8 mouse cellular contexts compared by ENCODE assay signal in the genomic region with DNA sequence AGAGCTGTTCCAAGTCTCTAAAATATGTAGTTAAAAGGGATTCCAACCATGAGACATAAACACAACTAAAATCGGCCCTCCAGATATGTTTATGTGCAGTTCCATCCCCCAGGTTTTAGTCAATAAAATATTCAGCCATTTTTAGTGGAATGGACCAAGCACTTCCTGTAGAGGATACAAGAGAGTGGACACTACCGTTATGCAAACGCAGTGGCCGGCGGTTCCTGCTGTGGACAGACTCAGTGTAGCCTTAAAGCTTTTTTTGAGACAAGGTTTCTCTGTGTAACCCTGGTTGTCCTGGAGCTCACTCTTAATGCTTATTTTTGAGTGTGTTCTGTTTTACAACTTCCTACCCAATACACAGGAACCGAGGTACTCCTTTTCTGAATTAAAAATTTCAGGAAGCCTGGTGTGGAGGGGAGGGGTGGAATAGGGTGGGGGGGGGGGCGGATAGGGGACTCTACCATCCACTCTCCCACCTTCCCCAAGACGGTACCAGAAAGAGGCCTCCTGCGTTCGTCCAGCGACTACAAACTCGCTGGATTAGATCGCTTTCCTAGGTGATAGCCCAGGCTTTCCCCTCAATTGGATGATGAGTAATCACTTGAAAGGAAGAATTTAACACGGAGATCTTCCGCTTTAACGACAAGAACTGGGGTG. TPM values are rescaled to one million over a fixed set of nuclear protein-coding genes. Genes with fewer than 3 reads are reported as not detected.
DNase-seq lines count a peak whose midpoint lies in the region; ATAC-seq and TF ChIP-seq lines count a peak whose summit lies in the region.

No protein-coding gene starts in this region.

- TF ChIP-seq POLR2A in bone marrow macrophage, adult 2 months (IDR thresholded peaks at IDR 0.05; ENCODE audit: borderline replicate concordance, low read depth, low read length) = no peak

- no peaks in the 10 kb centered on the region for H3K27me3 ChIP-seq in heart, embryonic 16.5 days (ENCODE audit: control insufficient read depth, insufficient read depth, low read length)
- H3K27me3 ChIP-seq in hindbrain, embryonic 13.5 days = no peaks in the 10 kb centered on the region
- H3K27me3 ChIP-seq in midbrain, embryonic 12.5 days = peaks cover 17% of the 10 kb centered on the region

- H3K4me2 ChIP-seq in heart, embryonic 16.5 days (ENCODE audit: low read depth, low read length) = peak overlapping the region; percentile 64
- peak overlapping the region; percentile 59 for H3K4me2 ChIP-seq in hindbrain, embryonic 13.5 days
- H3K4me2 ChIP-seq in midbrain, embryonic 12.5 days (replicated peaks) = peak overlapping the region; percentile 56

- no peaks in the 10 kb centered on the region for H3K36me3 ChIP-seq in heart, embryonic 16.5 days (ENCODE audit: control insufficient read depth, insufficient read depth)
- no peaks in the 10 kb centered on the region for H3K36me3 ChIP-seq in hindbrain, embryonic 13.5 days
- no peaks in the 10 kb centered on the region for H3K36me3 ChIP-seq in midbrain, embryonic 12.5 days

- H3K4me3 ChIP-seq in heart, embryonic 16.5 days (ENCODE audit: low read length) = peak overlapping the region; percentile 44
- H3K4me3 ChIP-seq in bone marrow macrophage, adult 2 months (ENCODE audit: insufficient read depth, low read length) = peak overlapping the region; percentile 47
- peak overlapping the region; percentile 33 for H3K4me3 ChIP-seq in hindbrain, embryonic 13.5 days
- peak overlapping the region; percentile 29 for H3K4me3 ChIP-seq in midbrain, embryonic 12.5 days

- H3K4me1 ChIP-seq in heart, embryonic 16.5 days (ENCODE audit: control insufficient read depth, insufficient read depth, low read length) = no peaks in the 10 kb centered on the region
- H3K4me1 ChIP-seq in bone marrow macrophage, adult 2 months (ENCODE audit: control insufficient read depth, insufficient read depth, low read length) = peaks cover 6% of the 10 kb centered on the region
- peaks cover 14% of the 10 kb centered on the region for H3K4me1 ChIP-seq in hindbrain, embryonic 13.5 days (replicated peaks)
- peaks cover 25% of the 10 kb centered on the region for H3K4me1 ChIP-seq in midbrain, embryonic 12.5 days

- H3K9me3 ChIP-seq in heart, embryonic 16.5 days (replicated peaks; ENCODE audit: control insufficient read depth, low read length) = no peaks in the 10 kb centered on the region
- no peaks in the 10 kb centered on the region for H3K9me3 ChIP-seq in hindbrain, embryonic 13.5 days
- no peaks in the 10 kb centered on the region for H3K9me3 ChIP-seq in midbrain, embryonic 12.5 days

- 32% methylated on average over 16 of the region's 16 CpGs for WGBS in heart, embryonic 16.5 days
- WGBS in hindbrain, embryonic 13.5 days = 34% methylated on average over 16 of the region's 16 CpGs
- 27% methylated on average over 16 of the region's 16 CpGs for WGBS in midbrain, embryonic 12.5 days

- no peak overlapping the region for H3K27ac ChIP-seq in heart, embryonic 16.5 days (ENCODE audit: low read length)
- no peak overlapping the region for H3K27ac ChIP-seq in bone marrow macrophage, adult 2 months (ENCODE audit: insufficient read depth, low read depth, low read length)
- 0 out of 2 replicates have a peak overlapping the region, but pooled peaks have one; percentile 23 for H3K27ac ChIP-seq in hindbrain, embryonic 13.5 days
- no peak overlapping the region for H3K27ac ChIP-seq in midbrain, embryonic 12.5 days (replicated peaks)

- TF ChIP-seq CTCF in bone marrow macrophage, adult 2 months (IDR thresholded peaks at IDR 0.05; ENCODE audit: low read depth, low read length) = no peak

- no peak for ATAC-seq in heart, embryonic 16.5 days (replicated peaks; ENCODE audit: extremely low read depth, insufficient read depth, low FRiP score)
- peak; percentile 37 for ATAC-seq in hindbrain, embryonic 13.5 days (ENCODE audit: low FRiP score)
- ATAC-seq in midbrain, embryonic 12.5 days (ENCODE audit: low FRiP score, low read depth) = peak; percentile 54

- H3K9ac ChIP-seq in heart, embryonic 16.5 days (ENCODE audit: low read length) = peak overlapping the region; percentile 51
- H3K9ac ChIP-seq in hindbrain, embryonic 13.5 days = peak overlapping the region; percentile 49
- H3K9ac ChIP-seq in midbrain, embryonic 12.5 days (replicated peaks) = 0 out of 2 replicates have a peak overlapping the region, but pooled peaks have one; percentile 35

- DNase-seq in heart, postnatal 14 days = no peak
- no peak for DNase-seq in right cerebral cortex, adult 18-20 months
- no peak for DNase-seq in urinary bladder, postnatal 36 days (ENCODE audit: low spot score in 2 of 2)
- DNase-seq in cerebellum, adult 11-12 months = no peak

- intact Hi-C loops in heart, postnatal 14 days (cut with DNase I) = no loop called here

RNA-seq across cellular contexts. Expression of a gene that starts 57.7 kb away (rescaled TPM):
- 23.2 and 24.3 TPM in 2 replicates for polyA plus RNA-seq in heart, embryonic 16.5 days (2015; fragmentation: Nextera tagmentation; extraction: Ambion mirVana)
- 10 to 100 TPM; 12.3 to 15.0 TPM for total RNA-seq in heart, postnatal 14 days (2021)
- 24.6 and 26.1 TPM in 2 replicates for polyA plus RNA-seq in bone marrow macrophage, adult 2 months (2012; ENCODE audit: insufficient read depth, insufficient read length, missing spikeins)
- 32.7 and 36.0 TPM in 2 replicates for polyA plus RNA-seq in hindbrain, embryonic 13.5 days (2015; fragmentation: Nextera tagmentation; extraction: Ambion mirVana)
- polyA plus RNA-seq in midbrain, embryonic 12.5 days (2016; fragmentation: Nextera tagmentation; extraction: Ambion mirVana) = 34.8 and 38.4 TPM in 2 replicates
